Mouse (Mus musculus) Patski (cell line): ENCODE measurements at regions not wholly inside any gene's neighbourhood (a gene's known extent, or its start where the extent isn't known, plus 50 kb on each side); places are given as distances from the start of the nearest gene placed in this dataset.
"Not testable (repeated sequence)": the region's sequence is repeated elsewhere in the genome, so short reads cannot be mapped to it uniquely, and the experiment has no call there.

Experiments used
- ATAC-seq: fragments of 100-300 bp; one replicate; pipeline ENCODE4 v1.8.0; 2021
- CTCF ChIA-PET: fragments of 350-600 bp; sonication (Branson Sonifier 250); formaldehyde crosslinking; loops from one replicate; lab custom pipeline; 2022; ENCODE audit warnings: inconsistent platforms; lab: Charles Lee
- POLR2A ChIA-PET: fragments of 350-600 bp; sonication (Branson Sonifier 250); formaldehyde crosslinking; loops from one replicate; lab custom pipeline; 2022; ENCODE audit warnings: antibody characterized with exemption, inconsistent platforms; lab: Charles Lee
- DNase-seq: peaks from one replicate; pipeline ENCODE4 v3.0.0-alpha.2; 2011; ENCODE audit warnings: low read depth, low spot score
- H3K27me3 ChIP-seq: fragments of 371-371 bp; one replicate; pipeline ENCODE4 v1.5.1; 2021
- CTCF ChIP-seq: fragments of 100-300 bp; IDR thresholded peaks from one replicate; pipeline ENCODE4 v1.5.1; 2021
- in situ Hi-C: fragments of 300-500 bp; cut with MboI; formaldehyde crosslinking; loops from 3 replicates; pipeline ENCODE4 v1.11.1; 2018; ENCODE audit warnings: low pct_unique_long_range_greater_than_20kb, mixed read lengths

DNA sequence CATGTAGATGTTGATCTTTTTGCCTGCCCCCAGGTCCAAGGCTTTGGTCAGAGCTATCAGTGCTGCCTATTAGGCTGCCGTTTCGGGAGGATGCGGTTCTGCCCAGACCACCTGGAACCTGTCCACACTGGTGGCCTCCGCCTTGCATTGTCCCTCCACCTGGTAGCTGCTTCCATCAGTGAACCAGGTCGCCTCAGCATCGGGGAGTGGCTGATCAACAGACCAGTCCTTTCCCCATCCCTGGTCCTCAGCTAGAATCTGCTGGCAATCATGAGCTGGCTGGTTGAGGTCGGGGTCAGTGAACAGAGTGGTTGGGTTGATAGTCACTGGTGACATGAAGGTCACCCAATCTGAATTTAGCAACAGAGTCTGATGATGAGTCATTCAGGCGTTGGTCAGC is 241.7 kb upstream of the Klhl1 start:
- POLR2A ChIA-PET, result no interaction called here
- in situ Hi-C loops, result no loop called here
- DNase-seq (no peak), ATAC-seq (no peak)
- H3K27me3 ChIP-seq, result no peaks in the 10 kb centered on the region
- TF ChIP-seq CTCF, result no peak
- CTCF ChIA-PET, result no interaction called here

DNA sequence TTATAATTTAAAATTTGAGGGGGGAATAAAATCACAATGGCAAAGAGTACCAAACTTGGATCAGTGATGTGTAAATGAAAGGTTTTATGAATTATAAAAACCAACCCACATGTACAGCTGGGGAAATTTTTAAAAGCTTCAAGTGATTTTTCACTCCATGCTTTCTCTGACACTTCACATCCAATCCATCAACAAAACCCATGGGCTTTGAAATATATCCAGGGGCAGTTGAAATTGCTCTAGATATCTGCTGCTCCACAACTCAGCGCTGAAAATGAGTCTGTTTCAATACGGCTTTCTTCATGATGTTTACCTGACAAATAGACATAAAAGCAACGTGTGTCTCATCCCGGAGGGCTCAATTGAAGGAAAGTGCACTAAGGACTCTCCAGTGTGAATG is 214.3 kb upstream of the Klhl1 start:
- TF ChIP-seq CTCF, result no peak
- ChIA-PET POLR2A (no interaction called here), CTCF (no interaction called here)
- in situ Hi-C loops, result no loop called here
- no peak for DNase-seq
- no peaks in the 10 kb centered on the region for H3K27me3 ChIP-seq
- ATAC-seq, result no peak

DNA sequence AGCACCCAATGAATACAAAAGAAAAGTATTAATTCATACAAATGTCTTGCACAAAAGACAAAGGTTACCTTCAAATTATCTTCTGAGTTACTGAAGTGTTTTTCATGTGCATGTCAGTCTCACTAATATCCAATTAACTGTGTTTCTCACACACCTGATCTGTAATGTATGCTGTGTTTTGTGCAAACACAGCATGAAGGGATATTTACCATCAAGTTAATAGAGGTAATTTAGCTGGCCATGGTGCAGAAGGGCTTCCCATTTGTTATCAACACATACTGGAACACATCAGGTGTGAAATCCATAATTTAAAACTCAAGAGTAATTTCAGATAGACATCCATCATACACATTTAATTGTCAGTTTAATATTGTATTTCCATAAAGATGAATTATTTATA is 178.2 kb upstream of the Klhl1 start:
- ATAC-seq, result no peak
- peaks cover 4% of the 10 kb centered on the region for H3K27me3 ChIP-seq
- in situ Hi-C loops, result no loop called here
- TF ChIP-seq CTCF, result no peak
- DNase-seq, result no peak
- POLR2A ChIA-PET, result no interaction called here
- CTCF ChIA-PET, result no interaction called here

DNA sequence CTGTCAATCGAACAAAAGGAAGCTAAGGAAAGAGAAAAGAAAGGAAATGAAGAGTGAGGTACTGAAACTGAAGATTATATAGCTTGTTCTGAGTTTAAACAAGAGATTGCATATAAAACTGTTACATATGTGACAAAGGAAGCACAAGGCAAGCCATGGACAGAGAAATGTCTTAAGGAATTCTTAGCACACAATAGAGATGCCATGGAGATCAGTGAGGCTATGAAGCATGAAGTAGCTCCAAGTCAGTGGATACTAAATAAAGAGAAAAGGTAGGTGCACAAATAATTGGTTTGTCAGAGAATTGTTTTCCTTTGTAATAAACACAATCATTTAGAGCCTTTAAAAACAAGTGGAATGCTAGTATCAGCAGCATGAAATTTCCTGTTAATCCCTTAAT is 172.0 kb upstream of the Klhl1 start:
- CTCF ChIA-PET, result interaction anchor here (1.1 kb wide), 1 partner anchor 12 kb away, joined by 3 read pairs; no protein-coding TSS in a partner anchor
- peak; percentile 87 for ATAC-seq
- no peak for DNase-seq
- H3K27me3 ChIP-seq, result no peaks in the 10 kb centered on the region
- in situ Hi-C loops, result no loop called here
- TF ChIP-seq CTCF, result no peak
- POLR2A ChIA-PET, result no interaction called here

DNA sequence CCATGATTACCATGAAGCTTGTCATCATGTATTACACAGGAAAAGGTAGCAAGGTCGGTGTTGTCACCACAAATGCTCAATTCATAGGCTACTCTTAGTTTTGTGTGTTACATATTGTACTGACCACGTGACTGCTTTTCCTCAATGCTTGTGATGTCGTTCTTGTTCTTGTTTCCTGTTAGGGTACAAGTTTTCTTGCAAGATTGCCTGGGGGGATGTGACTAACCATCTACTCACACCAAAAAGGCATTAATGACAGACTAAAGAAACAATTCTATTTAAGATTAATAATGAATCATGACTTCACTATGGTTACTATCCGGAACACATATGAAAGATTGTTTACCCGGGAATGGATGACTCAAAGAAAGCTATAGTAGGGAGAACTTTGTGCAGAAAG is 165.0 kb upstream of the Klhl1 start:
- ChIA-PET POLR2A (no interaction called here), CTCF (no interaction called here)
- DNase-seq, result peak; percentile 46
- H3K27me3 ChIP-seq, result no peaks in the 10 kb centered on the region
- in situ Hi-C loops, result no loop called here
- ATAC-seq, result peak; percentile 92
- TF ChIP-seq CTCF, result no peak

DNA sequence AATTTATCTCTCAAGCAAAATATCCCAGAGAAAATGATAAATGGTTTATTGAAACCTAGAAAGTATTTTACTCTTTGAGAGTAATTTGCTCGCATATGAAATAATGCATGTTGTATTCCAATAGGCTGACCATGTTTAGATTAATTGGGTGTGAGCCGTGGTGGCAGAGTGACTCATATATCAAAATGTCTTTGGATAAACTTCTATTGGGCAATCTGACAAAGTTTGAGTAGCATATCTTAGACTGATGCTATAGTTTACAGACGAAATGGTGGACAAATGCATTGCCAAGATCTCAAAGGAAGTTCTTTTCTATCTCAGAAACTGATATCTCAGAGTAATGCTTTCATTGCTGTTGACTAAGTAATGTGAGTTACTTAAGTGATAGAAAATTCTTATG is 162.8 kb upstream of the Klhl1 start:
- CTCF ChIA-PET, result no interaction called here
- in situ Hi-C loops, result no loop called here
- DNase-seq, result no peak
- ATAC-seq, result no peak
- POLR2A ChIA-PET, result no interaction called here
- H3K27me3 ChIP-seq, result no peaks in the 10 kb centered on the region
- no peak for TF ChIP-seq CTCF

DNA sequence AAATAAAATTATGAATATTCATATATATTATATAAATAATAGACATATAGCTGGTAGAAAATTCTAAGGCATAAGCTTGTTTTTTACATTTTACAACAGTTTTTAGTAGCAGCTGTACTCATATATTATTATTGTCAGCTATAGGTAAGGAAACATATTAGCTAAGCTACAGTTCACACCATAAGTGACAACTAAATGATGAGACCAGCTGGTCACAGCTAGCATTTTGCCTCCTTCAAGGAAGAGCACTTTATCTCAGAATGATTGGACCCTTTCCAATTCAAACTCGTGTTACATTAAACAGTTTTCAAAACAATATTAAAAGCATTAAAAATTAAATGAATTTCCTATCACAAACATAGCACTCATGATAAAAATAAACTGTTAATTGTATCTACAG is 157.3 kb upstream of the Klhl1 start:
- H3K27me3 ChIP-seq, result no peaks in the 10 kb centered on the region
- ChIA-PET CTCF (no interaction called here), POLR2A (no interaction called here)
- ATAC-seq (no peak), DNase-seq (no peak)
- no peak for TF ChIP-seq CTCF
- in situ Hi-C loops, result no loop called here

DNA sequence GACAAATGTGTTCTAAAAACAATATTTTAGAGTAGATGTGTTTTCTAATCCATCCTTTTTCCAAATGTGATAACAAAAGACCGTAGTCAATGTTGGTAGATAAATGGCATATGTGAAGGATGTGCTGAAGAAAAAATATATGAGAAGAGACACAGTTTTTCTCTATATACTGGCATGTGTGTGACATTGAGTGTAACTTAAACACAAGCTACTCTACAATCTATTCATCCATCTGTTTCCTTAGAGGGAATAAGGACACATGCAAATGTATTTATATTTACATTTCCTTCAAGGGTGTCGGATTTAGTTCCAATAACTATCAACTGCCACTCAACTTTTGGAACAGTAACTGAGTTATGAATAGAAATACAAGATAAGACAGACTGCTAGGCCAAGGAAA is 149.7 kb upstream of the Klhl1 start:
- CTCF ChIA-PET, result no interaction called here
- no peaks in the 10 kb centered on the region for H3K27me3 ChIP-seq
- POLR2A ChIA-PET, result no interaction called here
- no peak for TF ChIP-seq CTCF
- in situ Hi-C loops, result no loop called here
- ATAC-seq (no peak), DNase-seq (no peak)

DNA sequence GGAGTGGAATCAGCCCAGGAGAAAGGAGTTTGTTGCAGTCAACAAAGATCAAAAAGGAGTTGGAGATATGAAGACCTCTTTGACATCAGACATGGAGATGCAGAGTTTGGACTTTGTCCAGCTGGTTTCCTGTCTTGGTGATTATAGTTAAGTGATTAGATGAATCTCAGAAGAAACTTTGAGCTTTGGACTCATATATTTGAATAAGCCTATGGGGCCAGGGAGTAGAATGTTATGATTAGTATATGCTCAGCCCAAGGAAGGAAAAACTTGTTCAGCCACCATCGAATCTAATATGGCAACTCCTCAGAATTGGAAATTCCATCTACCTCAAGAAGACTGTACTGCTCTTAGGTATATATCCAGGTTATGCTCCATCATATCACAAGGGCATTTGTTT is 137.6 kb upstream of the Klhl1 start:
- ATAC-seq (no peak), DNase-seq (no peak)
- in situ Hi-C loops, result no loop called here
- POLR2A ChIA-PET, result no interaction called here
- CTCF ChIA-PET, result no interaction called here
- no peaks in the 10 kb centered on the region for H3K27me3 ChIP-seq
- TF ChIP-seq CTCF, result no peak

DNA sequence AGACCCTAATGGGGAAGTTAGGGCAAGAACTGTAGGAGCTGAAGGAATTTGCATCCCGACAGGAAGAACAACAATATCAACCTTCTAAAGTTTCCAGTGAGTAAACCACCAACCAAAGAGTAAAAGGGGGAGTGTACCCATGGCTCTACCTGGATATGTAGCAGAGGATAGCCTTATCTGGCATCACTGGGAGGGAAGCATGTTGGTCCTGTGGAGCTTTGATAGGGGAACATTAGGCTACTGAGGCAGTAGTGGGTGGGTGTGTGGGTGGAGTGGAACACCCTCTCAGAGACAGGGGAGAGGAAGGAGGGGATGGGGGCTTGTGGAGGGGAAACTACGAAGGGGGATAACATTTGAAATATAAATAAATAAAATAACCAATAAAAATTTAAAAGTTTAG is 111.4 kb upstream of the Klhl1 start:
- no peak for DNase-seq
- in situ Hi-C loops, result no loop called here
- no peak for ATAC-seq
- no peaks in the 10 kb centered on the region for H3K27me3 ChIP-seq
- no peak for TF ChIP-seq CTCF
- CTCF ChIA-PET, result no interaction called here
- POLR2A ChIA-PET, result interaction anchor here (0.5 kb wide), 1 partner anchor 1105 kb away, joined by 6 read pairs; no protein-coding TSS in a partner anchor

DNA sequence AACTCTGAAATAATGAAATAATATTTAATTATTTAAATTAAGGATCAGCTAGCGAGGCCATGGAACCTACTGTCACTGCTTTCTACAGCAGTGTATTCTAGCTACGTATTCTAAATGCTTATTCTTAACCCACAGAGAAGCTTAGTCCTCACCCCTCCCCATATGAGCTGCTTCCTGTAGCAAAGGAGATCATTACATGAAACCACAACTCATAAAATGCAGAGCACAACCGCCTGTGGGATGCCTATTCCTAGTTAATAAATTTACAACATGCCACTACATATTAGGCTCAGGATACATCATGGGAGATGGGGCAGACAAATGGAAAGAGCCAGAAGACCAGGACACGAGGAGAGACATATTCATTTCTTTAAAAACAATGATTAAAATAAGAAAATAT is 87.8 kb upstream of the Klhl1 start:
- H3K27me3 ChIP-seq, result no peaks in the 10 kb centered on the region
- TF ChIP-seq CTCF, result no peak
- ChIA-PET POLR2A (no interaction called here), CTCF (no interaction called here)
- DNase-seq, result no peak
- in situ Hi-C loops, result no loop called here
- ATAC-seq, result no peak

DNA sequence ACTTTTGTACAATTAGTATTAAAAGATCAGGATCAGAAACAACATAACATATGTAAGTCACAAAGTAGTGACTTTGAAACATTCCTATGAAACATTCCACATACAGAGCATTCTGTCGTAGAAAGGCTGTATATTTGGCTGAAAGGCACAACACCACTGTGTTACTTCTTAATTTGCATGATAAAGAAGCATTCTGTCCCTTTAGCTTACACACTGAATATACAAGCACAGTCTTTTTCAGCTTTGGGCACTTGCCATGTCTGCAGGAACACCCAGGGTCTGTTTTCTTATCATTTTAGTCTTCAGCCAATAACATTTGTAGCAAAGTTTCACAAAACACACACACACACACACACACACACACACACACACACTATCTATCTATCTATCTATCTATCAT is 82.2 kb upstream of the Klhl1 start:
- CTCF ChIA-PET, DNase-seq, H3K27me3 ChIP-seq, in situ Hi-C loops, ATAC-seq, POLR2A ChIA-PET: not testable (repeated sequence)
